Mouse (Mus musculus) midbrain, postnatal 0 days (tissue): ENCODE results near the gene Astn2. TPM values are rescaled to one million over a fixed set of nuclear protein-coding genes. Genes with fewer than 3 reads are reported as not detected.

Experiments used
- ATAC-seq: fragments of 200-750 bp; cut with Nextera tagmentation; 2 replicates; pipeline ENCODE4 v1.8.0; 2017; ENCODE audit warnings: moderate number of reproducible peaks, mild to moderate bottlenecking, moderate TSS enrichment, moderate library complexity; ENCODE audit not compliant: low FRiP score
- DNase-seq: peaks from one replicate; pipeline ENCODE4 v3.0.0-alpha.2; 2015; ENCODE audit warnings: low spot score
- H3K27ac ChIP-seq: fragments of 300-500 bp; sonication (generic); 2 replicates; pipeline ENCODE4 v1.5.1; 2014; ENCODE audit warnings: low read depth, mild to moderate bottlenecking, low read length, mixed read lengths
- H3K27me3 ChIP-seq: fragments of 300-500 bp; sonication (generic); 2 replicates; pipeline ENCODE4 v1.6.1; 2014; ENCODE audit warnings: low read length, control low read depth, mixed read lengths; ENCODE audit not compliant: insufficient read depth
- H3K36me3 ChIP-seq: fragments of 300-500 bp; sonication (generic); 2 replicates; pipeline ENCODE4 v1.6.1; 2014; ENCODE audit warnings: low read length, control low read depth, mixed read lengths; ENCODE audit not compliant: insufficient read depth
- H3K4me1 ChIP-seq: fragments of 300-500 bp; sonication (generic); 2 replicates; pipeline ENCODE4 v1.6.1; 2014; ENCODE audit warnings: mild to moderate bottlenecking, control low read depth, antibody characterized with exemption, low read length, mixed read lengths; ENCODE audit not compliant: insufficient read depth
- H3K4me2 ChIP-seq: fragments of 300-500 bp; sonication (generic); 2 replicates; pipeline ENCODE4 v1.6.1; 2014; ENCODE audit warnings: low read depth, mild to moderate bottlenecking, low read length, mixed read lengths; ENCODE audit not compliant: poor library complexity, severe bottlenecking
- H3K4me3 ChIP-seq: fragments of 300-500 bp; sonication (generic); 2 replicates; pipeline ENCODE4 v1.5.1; 2014; ENCODE audit warnings: low read depth, mild to moderate bottlenecking, low read length, moderate library complexity
- H3K9ac ChIP-seq: fragments of 300-500 bp; sonication (generic); replicated peaks from 2 replicates; pipeline ENCODE4 v1.6.1; 2014; ENCODE audit warnings: mild to moderate bottlenecking, low read length, moderate library complexity, mixed read lengths; ENCODE audit not compliant: poor library complexity, severe bottlenecking
- H3K9me3 ChIP-seq: fragments of 300-500 bp; sonication (generic); 2 replicates; pipeline ENCODE4 v1.6.1; 2016; ENCODE audit warnings: low read length, control low read depth
- CTCF ChIP-seq: IDR thresholded peaks from 2 replicates; pipeline ENCODE4 v1.5.1; 2016; ENCODE audit warnings: antibody characterized with exemption, mild to moderate bottlenecking
- WGBS: fragments of 180-500 bp; shearing (Covaris S2); extraction: QIAGEN DNeasy Blood & Tissue Kit; methylation state at CpG from one replicate; pipeline ENCODE4 v1.1.7; 2014; 5-methylcytosine and 5-hydroxymethylcytosine counted together
- polyA plus RNA-seq: library from polyadenylated mRNA; unstranded; fragments of >200 nt; fragmentation: Nextera tagmentation; extraction: Ambion mirVana; gene quantifications from 2 replicates; pipeline ENCODE4 v1.2.1, GENCODE M21; 2015
- total RNA-seq: library from RNA; depleted of rRNA; stranded (reverse); fragments of >200 nt; gene quantifications from 2 replicates; pipeline ENCODE4 v1.2.3, GENCODE M21; 2014

Gene Astn2
- total and polyA plus RNA-seq, 2 experiments from 2014 or later, result 2.5 to 34.9 TPM

DNA sequence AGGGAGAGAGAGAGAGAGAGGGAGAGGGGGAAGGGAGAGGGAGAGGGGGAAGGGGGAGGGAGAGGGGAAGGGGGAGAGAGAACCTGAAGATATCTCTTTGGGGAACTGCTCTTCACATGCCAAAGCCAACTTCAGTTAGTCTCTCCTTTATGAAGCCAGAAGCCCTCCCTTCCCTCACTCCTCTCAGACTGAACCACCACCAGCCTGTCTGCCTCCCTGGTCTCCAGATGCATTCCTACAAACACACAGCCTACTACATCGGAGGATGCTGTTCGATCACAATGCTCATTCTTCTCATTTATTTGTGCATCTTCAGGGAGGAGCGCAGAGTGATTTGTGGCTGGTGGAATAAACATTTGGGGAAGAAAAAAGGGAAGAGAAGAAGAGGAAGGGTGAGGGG, 584.6 kb downstream of the Astn2 start:
- ATAC-seq (no peak), DNase-seq (no peak)
- Histone ChIP-seq H3K9ac (no peak overlapping the region), H3K27me3 (no peaks in the 10 kb centered on the region), H3K9me3 (no peaks in the 10 kb centered on the region), H3K4me2 (no peak overlapping the region), H3K4me3 (no peak overlapping the region), H3K36me3 (no peaks in the 10 kb centered on the region), H3K27ac (no peak overlapping the region; the same call in 1 of the 2 replicates), H3K4me1 (no peaks in the 10 kb centered on the region)
- no peak for TF ChIP-seq CTCF
- WGBS, result 71% methylated on average over 3 of the region's 3 CpGs

DNA sequence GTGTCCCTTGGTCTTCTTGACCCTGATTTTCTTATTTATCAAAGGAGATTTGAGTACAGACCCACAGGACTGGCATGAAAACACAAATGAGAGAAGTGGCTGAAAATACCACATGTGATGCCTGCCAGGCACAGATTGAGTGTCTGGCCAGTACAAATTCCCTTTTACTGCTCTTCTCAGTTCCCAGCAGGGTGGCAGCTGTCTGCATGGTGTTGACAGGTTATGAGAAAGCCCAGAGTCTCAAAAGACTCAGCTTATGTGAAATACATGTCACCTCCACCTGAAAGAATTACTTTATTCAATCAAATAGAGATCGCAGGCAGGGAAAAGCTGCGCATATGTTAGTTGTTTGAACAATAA, 590.3 kb downstream of the Astn2 start:
- no peaks in the 10 kb centered on the region for H3K27me3 ChIP-seq
- 77% methylated on average over 2 of the region's 2 CpGs for whole genome bisulfite sequencing
- no peaks in the 10 kb centered on the region for H3K4me1 ChIP-seq
- H3K9ac ChIP-seq, result no peak overlapping the region
- no peaks in the 10 kb centered on the region for H3K9me3 ChIP-seq
- TF ChIP-seq CTCF, result no peak
- H3K27ac ChIP-seq, result no peak overlapping the region
- ATAC-seq (no peak), DNase-seq (no peak)
- no peaks in the 10 kb centered on the region for H3K36me3 ChIP-seq
- H3K4me2 ChIP-seq, result no peak overlapping the region
- H3K4me3 ChIP-seq, result no peak overlapping the region

DNA sequence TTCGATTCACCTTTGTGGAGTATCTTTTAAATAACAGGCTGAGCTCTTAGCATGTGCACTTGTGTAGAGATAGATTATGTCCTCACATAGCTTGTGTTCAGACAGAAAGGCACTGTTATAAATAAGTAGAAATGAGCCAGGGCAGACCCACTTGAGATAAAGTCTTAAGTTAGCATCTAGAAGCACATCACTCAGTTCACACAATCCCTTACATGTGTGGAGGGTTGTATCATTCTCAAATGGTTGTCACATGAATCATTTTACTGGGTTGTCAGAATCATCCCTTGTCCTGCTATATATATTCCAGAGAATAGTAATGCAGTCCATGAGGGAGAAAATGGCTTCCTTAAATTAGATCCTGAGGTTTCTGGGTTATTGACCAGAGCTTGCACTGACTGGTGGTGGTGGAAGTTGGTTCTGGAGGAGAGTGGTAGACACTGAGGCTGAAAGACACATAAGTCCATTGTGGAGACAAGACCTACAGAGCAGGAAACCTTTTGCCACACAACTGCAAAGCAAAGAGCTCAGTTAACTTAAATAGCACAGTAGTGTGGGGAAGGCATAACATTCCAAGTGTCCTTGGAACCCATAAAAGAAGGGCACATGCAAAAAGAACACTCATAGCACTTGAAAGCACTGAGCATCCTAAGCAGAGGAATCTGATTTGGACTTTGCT, 590.8 kb downstream of the Astn2 start:
- TF ChIP-seq CTCF, result no peak
- no peak for ATAC-seq
- no peaks in the 10 kb centered on the region for H3K4me1 ChIP-seq
- H3K27ac ChIP-seq, result no peak overlapping the region
- H3K4me3 ChIP-seq, result no peak overlapping the region
- no peaks in the 10 kb centered on the region for H3K27me3 ChIP-seq
- no peak overlapping the region for H3K4me2 ChIP-seq
- H3K9me3 ChIP-seq, result no peaks in the 10 kb centered on the region
- H3K36me3 ChIP-seq, result no peaks in the 10 kb centered on the region
- no peak for DNase-seq
- 96% methylated on average over 1 of the region's 1 CpGs for WGBS
- H3K9ac ChIP-seq, result no peak overlapping the region

DNA sequence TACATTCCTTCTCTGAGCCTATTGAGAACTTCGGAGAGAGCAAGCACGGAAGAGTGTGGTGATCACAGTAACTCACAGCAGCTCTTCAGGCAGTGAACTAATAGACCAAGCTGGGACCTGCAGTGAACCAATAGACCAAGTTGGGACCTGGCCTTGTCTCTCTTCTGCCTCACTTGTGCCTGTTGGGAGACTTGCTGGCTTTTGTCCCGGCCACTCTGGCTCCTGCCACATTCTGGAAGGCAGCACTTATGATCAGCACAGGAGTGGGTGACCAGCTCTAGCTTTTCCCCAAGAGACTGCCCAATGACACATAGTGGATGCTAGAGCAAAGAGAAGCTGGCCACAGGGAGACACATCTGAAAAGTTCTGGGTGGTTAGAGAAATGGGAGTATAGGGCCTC, 597.1 kb downstream of the Astn2 start:
- TF ChIP-seq CTCF, result no peak
- H3K27ac ChIP-seq, result no peak overlapping the region
- 86% methylated on average over 3 of the region's 3 CpGs for WGBS

DNA sequence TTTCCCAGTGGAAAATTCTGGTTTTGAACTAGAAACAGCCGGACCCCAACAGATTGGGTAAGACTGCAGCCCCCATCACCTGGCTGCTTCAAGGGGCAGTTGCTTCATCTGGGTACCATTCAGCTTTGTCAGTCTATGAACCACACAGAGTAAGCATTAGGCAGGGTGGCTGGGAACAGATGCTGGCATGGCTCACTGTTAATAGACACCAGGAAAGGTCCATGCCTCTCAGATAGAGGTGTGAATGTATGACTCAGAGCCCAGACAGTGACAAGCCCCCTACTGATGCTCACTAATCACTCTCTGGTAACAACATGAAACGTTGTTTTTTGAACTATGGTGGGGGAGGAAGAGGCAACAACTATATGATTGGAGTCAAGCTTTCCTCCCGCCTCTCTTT, 603.2 kb downstream of the Astn2 start:
- no peak overlapping the region for H3K4me2 ChIP-seq
- H3K4me3 ChIP-seq, result no peak overlapping the region
- no peak overlapping the region for H3K27ac ChIP-seq
- ATAC-seq, result no peak
- no peaks in the 10 kb centered on the region for H3K4me1 ChIP-seq
- no peak overlapping the region for H3K9ac ChIP-seq
- H3K36me3 ChIP-seq, result no peaks in the 10 kb centered on the region
- no peaks in the 10 kb centered on the region for H3K9me3 ChIP-seq
- DNase-seq, result no peak
- TF ChIP-seq CTCF, result no peak
- WGBS, result 84% methylated on average over 3 of the region's 3 CpGs
- H3K27me3 ChIP-seq, result no peaks in the 10 kb centered on the region

More for the DNA sequence above, 597.1 kb downstream of the Astn2 start:
- ATAC-seq, result no peak
- Histone ChIP-seq H3K4me2 (no peak overlapping the region), H3K27me3 (no peaks in the 10 kb centered on the region), H3K9ac (no peak overlapping the region), H3K4me3 (no peak overlapping the region), H3K4me1 (no peaks in the 10 kb centered on the region), H3K9me3 (no peaks in the 10 kb centered on the region), H3K36me3 (no peaks in the 10 kb centered on the region)
- DNase-seq, result no peak

DNA sequence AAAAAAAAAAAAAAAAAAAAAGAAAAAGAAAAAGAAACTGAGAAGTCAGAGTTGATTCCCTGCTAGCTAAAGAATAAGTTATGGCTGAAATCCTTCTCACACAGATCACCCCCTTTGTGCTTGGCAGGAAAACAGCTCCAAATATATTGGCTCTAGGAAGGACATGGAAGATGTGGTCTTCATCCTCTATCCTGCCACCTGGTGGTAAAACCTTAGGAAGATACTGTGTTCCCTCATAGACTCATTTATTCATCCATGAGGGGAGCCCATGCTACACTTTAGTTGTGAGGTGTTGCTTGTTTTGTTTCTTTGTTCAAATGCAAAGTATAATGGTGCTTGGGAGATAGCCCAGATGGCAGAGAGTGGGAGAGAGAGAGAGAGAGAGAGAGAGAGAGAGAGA, 613.4 kb downstream of the Astn2 start:
- Histone ChIP-seq H3K27me3 (no peaks in the 10 kb centered on the region), H3K4me1 (no peaks in the 10 kb centered on the region), H3K4me3 (no peak overlapping the region), H3K9me3 (no peaks in the 10 kb centered on the region), H3K36me3 (no peaks in the 10 kb centered on the region), H3K27ac (no peak overlapping the region), H3K9ac (no peak overlapping the region), H3K4me2 (no peak overlapping the region)
- peak; percentile 19; the same call in 1 of the 2 replicates for TF ChIP-seq CTCF
- ATAC-seq, result no peak
- DNase-seq, result no peak
